Mouse (Mus musculus) testis, postnatal 10 days (tissue): ENCODE data around the gene Gm21985.

Experiments
- DNase-seq: peaks from one replicate; pipeline ENCODE4 v3.0.0; 2021; ENCODE audit warnings: low spot score

Gm21985 gene

GRCm38 (mm10) chr2:112266242-112266592, at the start of gene Gm21985:
TSS of gene Gm21985 (plus strand) at chr2:112266314.
- peak; percentile 79 for DNase-seq

DNA sequence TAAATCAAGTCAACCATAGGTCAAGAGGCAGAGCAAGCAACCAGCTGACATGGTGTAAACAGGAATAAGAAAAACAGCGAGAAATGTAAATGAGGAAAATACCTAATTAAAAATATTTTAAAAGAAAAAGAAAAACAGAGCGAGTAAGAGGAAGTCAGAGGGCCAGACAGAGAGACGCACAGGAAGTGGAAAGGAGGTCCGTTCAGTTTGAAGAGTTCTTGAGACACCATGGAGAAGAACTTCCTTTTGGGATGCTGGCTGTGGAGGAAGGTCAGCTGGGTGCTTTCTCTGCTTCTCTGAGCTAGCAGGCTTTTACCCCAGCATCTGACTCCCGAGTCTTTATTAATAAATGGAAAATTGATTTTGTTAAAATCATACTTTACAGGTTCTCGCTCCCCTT, 48.5 kb upstream of the Gm21985 start:
- DNase-seq, result no peak

DNA sequence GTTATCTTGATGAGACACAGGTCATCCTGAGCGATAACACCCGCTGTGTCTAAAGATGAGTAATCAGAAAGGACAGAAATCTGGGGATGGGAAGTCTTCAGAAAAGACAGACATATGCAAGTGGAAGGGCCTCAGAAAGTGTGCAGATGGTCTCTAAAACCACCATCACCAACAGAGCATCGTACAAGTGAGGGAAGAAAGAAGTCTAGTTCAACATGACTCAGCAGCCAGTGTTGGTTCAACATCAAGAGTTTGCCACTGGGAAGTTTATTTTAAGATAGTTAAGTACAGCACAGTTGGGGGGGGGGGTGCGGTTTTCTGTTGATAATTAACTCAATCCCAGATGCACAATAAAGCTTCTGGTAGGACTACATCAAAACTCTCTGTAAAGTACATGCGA, 45.2 kb upstream of the Gm21985 start:
- no peak for DNase-seq

DNA sequence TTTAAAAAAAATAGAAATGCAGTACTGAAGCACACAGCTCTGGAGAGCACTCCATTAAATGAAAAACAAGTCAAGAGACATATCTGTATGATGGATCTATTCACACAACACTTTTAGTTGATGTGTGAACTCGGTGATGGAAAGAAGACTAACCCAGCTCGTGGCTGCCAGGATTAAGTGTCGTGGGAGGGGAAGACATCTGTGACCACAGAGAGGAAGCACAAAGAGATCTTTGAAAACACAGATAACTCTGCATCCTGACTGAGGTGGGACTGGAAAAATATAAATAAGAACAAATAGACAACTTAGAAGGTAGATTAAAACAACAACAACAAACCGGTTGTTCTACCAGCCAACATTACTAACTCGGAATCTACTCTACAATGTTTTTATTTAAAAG, 43.5 kb upstream of the Gm21985 start:
- no peak for DNase-seq

DNA sequence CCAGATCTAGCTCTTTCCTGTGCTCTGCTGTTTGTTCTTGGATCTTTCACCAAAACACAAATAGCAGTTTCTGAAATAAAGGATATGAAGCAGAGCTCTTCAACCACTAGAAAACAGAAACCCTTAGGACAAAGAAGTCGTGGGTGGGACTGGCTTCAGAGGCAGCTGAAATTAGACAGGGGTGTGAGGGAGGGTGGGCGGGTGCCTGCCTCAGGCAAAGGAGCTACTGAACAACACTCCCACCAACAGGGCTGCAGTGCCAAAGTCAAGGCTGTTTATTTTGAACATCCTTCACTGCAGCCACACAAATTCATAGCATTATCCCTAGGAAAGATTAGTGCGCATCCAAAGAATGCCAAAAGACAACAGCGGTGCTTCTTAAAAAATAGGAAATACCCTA, 41.8 kb upstream of the Gm21985 start:
- no peak for DNase-seq

GRCm38 (mm10) chr2:112232623-112233022, 33.5 kb upstream of the Gm21985 start:
- no peak for DNase-seq

DNA sequence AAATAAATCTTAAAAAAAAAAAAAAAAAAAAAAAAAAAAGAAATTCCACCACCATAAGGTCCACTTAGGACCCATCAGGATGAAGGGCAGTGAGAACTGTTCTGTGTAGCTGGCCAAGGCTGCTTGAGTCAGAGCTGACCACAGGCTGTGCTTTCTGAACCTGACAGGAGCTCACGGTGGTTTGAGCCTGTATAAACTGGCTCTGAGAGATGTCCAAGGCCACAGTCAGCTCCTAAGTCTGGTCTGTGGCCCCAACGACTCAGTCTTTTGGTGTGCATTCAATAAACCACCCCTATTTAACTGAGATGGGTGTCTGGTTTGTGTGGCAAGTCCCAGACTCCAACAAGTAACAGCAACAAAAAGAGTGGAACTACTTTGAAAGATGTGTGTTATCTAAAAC, 29.5 kb upstream of the Gm21985 start:
- DNase-seq, result no peak

DNA sequence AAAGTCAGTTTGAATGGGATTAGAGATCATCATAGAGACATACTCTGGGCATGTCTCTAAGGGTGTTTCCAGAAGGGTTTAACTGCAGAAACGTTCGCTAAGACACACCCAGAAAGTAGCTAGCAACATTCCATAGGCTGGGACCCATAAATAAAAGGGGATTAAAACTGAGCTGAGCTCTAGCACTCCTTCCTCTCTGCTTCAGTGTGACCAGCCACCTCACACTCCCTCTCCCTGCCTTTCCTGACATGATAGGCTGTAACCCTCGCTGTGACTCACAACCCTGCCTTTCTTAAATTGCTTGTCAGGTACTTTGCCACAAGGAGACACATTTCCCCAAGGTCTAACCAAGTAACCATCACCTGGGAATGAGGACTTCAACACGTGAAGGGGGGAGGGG, 28.1 kb upstream of the Gm21985 start:
- no peak for DNase-seq

DNA sequence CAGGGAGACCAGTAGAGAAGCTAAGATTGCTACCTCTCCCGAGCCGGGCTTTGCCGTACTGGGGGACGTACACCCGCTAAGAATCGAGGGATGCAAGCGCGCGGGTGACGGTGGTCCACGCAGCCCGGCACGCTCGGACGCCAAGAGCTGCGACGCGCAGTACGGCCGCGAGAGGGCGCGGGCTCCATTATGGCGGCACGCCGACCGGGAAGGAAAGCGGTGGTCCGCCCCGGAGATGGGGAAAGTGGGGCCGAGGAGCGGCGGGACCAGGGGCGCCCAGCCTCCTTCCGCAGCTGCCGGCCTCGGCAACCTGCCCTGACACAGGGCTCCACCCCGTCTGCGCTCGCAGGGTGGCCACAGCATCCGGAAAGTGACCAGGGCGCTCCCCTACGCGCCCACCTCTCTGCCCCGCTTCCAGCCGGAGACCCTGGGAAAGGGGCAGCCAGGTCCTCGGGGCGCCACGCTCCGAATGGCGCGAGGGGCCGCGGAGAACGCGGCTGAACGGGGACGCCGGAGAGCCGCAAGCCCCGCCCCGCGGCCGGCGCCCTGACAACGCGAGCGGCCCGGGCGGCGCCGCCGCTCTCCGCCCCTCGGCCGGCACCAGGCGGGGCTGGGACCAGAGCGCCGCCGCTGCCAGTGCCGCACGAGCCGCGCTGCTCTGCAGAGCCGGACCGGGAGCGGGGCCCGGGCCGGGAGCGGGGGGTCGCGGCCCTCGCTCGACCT, 26.7 kb upstream of the Gm21985 start, which contains the start of gene Lpcat4:
Lpcat4 (plus strand) TSS at position 257 of the 723 bp plus-strand sequence.
- peak; percentile 92 for DNase-seq

DNA sequence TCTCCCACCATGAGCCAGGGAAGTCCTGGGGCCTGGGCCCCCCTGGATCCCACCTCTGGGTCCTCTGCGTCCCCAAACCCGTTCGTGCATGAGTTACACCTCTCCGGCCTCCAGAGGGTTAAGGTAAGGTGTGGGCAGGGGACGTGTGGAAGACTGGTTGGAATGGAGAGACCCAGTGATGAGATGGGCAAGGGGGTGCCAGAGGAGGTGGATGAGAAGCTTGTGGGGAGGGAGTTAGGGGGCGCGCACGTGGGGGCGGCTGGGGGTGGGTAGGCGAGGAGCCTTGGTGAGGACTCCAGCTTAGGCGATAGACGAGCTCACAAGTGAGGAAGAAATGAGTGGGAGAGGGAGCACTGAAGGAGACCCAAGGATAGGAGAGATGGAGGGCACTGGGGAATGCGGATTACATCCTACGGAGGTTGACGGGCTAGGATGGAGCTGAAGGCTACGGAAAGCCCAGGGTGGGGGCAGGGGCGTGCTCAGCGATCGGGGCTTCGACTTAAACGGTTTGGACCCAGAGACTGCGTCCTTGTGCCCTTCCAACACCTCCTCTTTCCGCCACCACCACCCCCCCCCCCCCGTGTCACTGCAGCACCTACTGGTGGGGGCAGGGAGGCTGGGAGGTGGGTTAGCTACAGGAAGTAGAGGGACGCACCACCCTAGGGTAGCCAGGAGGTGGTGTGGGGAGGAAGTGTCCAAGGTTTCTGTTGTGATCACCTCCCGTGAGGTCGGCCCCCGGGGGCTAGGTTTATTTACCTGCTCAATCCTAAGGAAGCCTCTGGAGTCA, 26.0 kb upstream of the Gm21985 start:
- DNase-seq, result no peak

- DNase-seq, result no peak
Measured at GRCm38 (mm10) chr2:112241787-112242186, 24.3 kb upstream of the Gm21985 start.

DNA sequence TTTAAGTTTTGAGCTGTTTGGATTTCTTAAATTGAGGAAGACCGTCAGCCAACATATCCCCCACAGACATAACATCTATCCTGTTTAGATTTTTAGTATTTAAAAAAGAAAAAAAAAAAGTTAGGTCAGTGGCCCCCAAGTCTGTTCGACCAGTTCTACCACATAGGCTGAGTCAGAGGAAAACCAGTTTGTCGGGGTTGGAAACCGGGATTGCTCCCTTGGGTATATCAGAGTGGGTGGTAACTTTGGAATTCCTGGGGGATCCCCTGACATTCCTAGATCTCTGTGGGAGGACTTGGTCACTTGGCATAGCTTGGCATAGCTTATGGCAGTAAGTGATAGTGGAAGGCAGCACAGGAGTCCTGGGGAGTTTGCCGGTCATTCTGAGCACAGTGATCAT, 20.8 kb upstream of the Gm21985 start:
- no peak for DNase-seq

DNA sequence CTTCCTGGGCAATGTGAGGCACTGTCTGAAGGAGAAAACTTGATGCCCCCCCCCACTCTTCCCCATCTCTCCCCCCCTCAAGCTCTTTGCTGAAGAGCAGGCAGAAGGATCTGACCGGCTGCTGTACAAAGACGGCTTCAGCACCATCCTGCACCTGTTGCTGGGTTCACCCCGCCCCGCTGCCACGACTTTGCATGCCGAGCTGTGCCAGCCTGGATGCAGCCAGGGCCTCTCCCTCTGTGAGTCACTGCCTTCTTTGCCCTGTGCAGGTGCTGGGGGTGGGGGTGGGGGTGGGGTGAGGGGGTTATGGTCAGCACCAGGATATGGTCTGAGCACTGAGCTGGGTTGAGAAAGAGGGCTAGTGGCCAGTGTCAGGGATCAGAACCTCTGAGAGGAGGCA, 19.9 kb upstream of the Gm21985 start:
- DNase-seq, result no peak

GRCm38 (mm10) chr2:112247323-112247722, 18.8 kb upstream of the Gm21985 start:
- no peak for DNase-seq

- DNase-seq, result no peak
Measured at GRCm38 (mm10) chr2:112249780-112250453, 16.2 kb upstream of the Gm21985 start.

DNA sequence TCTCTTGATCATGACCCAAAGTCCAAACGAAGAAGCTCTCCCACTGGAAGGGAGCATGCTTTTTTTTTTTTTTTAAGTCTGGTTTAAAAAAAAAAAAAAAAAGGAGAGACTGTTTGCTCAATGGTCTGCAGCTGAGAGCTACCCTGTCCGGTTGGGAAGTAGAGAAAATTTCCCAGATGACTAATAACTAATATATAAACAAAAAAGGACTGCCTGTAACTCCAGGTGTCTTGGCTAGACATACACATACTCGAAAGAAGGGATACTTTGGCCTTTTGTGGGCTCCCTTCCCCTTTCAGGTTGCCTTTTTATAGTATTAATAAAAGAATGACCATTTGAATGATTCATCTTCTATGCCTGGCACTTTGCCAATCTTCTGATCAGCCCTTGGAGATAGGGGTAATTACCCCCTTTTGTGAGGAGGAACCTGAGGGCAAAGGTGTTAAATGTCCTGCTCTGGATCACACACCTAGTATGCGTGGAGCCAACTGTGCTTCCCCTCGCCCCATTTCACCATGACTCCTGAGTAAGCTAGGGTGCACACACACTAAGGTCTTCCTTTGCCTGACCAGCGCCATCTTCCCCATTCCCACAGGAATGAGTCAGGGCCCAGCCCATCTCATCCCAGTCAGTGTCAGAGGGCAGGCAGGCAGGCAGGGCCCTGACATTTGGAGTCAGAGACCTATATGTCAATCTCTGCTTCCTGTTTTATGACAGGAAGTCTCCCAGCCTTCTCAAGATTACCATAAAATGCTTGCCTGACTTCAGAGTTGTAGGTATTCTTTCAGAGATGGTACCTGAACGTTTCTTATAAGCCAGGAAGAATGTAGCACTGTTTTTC, 11.2 kb upstream of the Gm21985 start:
- DNase-seq, result no peak

DNA sequence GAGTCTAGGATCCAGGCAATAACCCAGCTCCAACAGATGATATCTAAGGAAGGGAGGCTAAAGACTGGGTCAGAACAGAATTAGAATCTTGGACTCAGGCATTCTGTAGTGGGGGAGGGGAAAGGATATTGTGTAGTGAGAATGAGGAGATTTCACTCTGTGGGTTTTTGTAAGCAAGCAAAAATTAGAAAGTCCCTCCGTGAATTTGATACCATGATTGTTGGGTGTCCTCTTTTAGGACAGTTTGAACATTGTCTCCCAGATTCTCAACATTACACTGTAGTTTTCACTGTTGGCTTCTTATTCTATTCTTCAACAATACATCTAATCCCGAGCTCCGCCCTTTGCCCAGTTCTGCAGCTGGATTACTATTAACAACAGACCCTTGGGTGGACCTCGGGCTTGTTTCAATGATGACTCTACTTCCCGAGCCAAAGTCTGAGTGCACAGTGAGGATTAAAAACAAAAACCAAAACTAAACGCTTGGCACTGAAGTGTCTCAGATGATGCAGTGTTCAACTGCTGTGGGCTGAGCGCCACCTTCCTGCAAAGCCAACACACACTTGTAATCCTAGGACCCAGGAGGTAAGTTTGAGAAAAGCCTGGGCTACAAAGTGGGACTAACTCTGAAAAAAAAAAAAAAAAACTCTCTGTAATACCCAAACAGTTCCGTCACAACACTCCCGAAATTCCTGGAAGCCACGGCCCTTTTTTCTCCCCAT, 6.7 kb upstream of the Gm21985 start, which contains the start of gene Nutm1:
Nutm1 (minus strand) TSS at position 51 of the 722 bp plus-strand sequence.
- DNase-seq, result no peak

- peak; percentile 83 for DNase-seq
Measured at GRCm38 (mm10) chr2:112261748-112262653, 4.1 kb upstream of the Gm21985 start, which contains the start of gene Nop10. TSS of gene Nop10 (plus strand) at chr2:112261926.

- DNase-seq, result no peak
Measured at GRCm38 (mm10) chr2:112262779-112263295, 3.3 kb upstream of the Gm21985 start.

- DNase-seq, result no peak
Measured at GRCm38 (mm10) chr2:112264364-112264763, 1.8 kb upstream of the Gm21985 start.
